Mouse (Mus musculus) thymus, adult 18-20 months (tissue): ENCODE results near the gene Kif18a.

Experiments used
- DNase-seq, 2 experiments: peaks; one replicate each; pipeline ENCODE4 v3.0.0; 2022; ENCODE audit warnings: mixed read lengths in 2 of 2

The Kif18a gene

GRCm38 (mm10) chr2:109384019-109384418, 103.5 kb downstream of the Kif18a start:
- DNase-seq: no peak

GRCm38 (mm10) chr2:109386211-109386610, 105.7 kb downstream of the Kif18a start:
- DNase-seq: no peak

- no peak for DNase-seq
Observed at GRCm38 (mm10) chr2:109388733-109389132, 108.2 kb downstream of the Kif18a start.

GRCm38 (mm10) chr2:109389977-109390376, 109.4 kb downstream of the Kif18a start:
- DNase-seq: no peak
